Mouse (Mus musculus) B cell, adult 2 months (primary cell): Measurements from ENCODE around the gene Olfr1424.
"Not testable (repeated sequence)": the region's sequence is repeated elsewhere in the genome, so short reads cannot be mapped to it uniquely, and the experiment has no call there.

ENCODE experiments used
- DNase-seq, 2 experiments: peaks; one replicate each; pipeline ENCODE4 v3.0.0; 2022

Gene Olfr1424

GRCm38 (mm10) chr19:12062582-12062981, at the start of gene Olfr1424:
Olfr1424 (minus strand) TSS chr19:12062682.
- not testable (repeated sequence) for DNase-seq

- no peak for DNase-seq
Measured at GRCm38 (mm10) chr19:12104541-12104940, 42.1 kb upstream of the Olfr1424 start.

GRCm38 (mm10) chr19:12103234-12103633, 40.8 kb upstream of the Olfr1424 start, which contains the start of gene Olfr1427:
Olfr1427 (minus strand) TSS chr19:12103334.
- no peak for DNase-seq

GRCm38 (mm10) chr19:12091913-12092312, 29.4 kb upstream of the Olfr1424 start, which contains the start of gene Olfr1426:
Olfr1426 (minus strand) TSS chr19:12092013.
- no peak for DNase-seq

- DNase-seq = not testable (repeated sequence)
Measured at GRCm38 (mm10) chr19:12077631-12078030, 15.1 kb upstream of the Olfr1424 start, which contains the start of gene Olfr1425. Olfr1425 (minus strand) TSS chr19:12077731.

GRCm38 (mm10) chr19:12069546-12069945, 7.1 kb upstream of the Olfr1424 start:
- not testable (repeated sequence) for DNase-seq

- not testable (repeated sequence) for DNase-seq
Measured at GRCm38 (mm10) chr19:12067806-12068205, 5.3 kb upstream of the Olfr1424 start.

- DNase-seq = no peak
Measured at GRCm38 (mm10) chr19:12043163-12043562, 19.3 kb downstream of the Olfr1424 start.

- no peak for DNase-seq
Measured at GRCm38 (mm10) chr19:12041217-12041616, 21.3 kb downstream of the Olfr1424 start, which contains the start of gene Olfr1423. Olfr1423 (minus strand) TSS chr19:12041317.

- no peak for DNase-seq
Measured at GRCm38 (mm10) chr19:12037727-12038126, 24.8 kb downstream of the Olfr1424 start.

GRCm38 (mm10) chr19:12026606-12027005, 35.9 kb downstream of the Olfr1424 start:
- no peak for DNase-seq

GRCm38 (mm10) chr19:12025333-12025732, 37.1 kb downstream of the Olfr1424 start:
- DNase-seq = no peak

GRCm38 (mm10) chr19:12024149-12024548, 38.3 kb downstream of the Olfr1424 start:
- DNase-seq = no peak

GRCm38 (mm10) chr19:12016192-12016591, 46.3 kb downstream of the Olfr1424 start:
- no peak for DNase-seq

GRCm38 (mm10) chr19:12015708-12016107, 46.8 kb downstream of the Olfr1424 start:
- peak in 1 of 2 experiments; percentile 12 for DNase-seq

GRCm38 (mm10) chr19:12013228-12013627, 49.3 kb downstream of the Olfr1424 start:
- peak; percentile 75 to 76 for DNase-seq

- DNase-seq = no peak
Measured at GRCm38 (mm10) chr19:12012615-12013014, 49.9 kb downstream of the Olfr1424 start.

GRCm38 (mm10) chr19:12011560-12012556, 50.6 kb downstream of the Olfr1424 start:
- peak; percentile 93 to 95 for DNase-seq

GRCm38 (mm10) chr19:12010916-12011559, 51.4 kb downstream of the Olfr1424 start:
- peak; percentile 85 to 88 for DNase-seq

- peak; percentile 60 to 63 for DNase-seq
Measured at GRCm38 (mm10) chr19:12010281-12010771, 52.2 kb downstream of the Olfr1424 start.

GRCm38 (mm10) chr19:12009501-12010280, 52.8 kb downstream of the Olfr1424 start:
- peak; percentile 89 to 90 for DNase-seq
